Mouse (Mus musculus) neutrophil, adult 83 days (primary cell): Measurements from ENCODE around the gene Rnase13. TPM values are rescaled to one million over a fixed set of nuclear protein-coding genes. Genes with fewer than 3 reads are reported as not detected.

Source experiments
- total RNA-seq, 2 experiments: library from RNA; stranded (reverse); gene quantifications; one replicate each; pipeline ENCODE4 v1.2.4; 2023

Rnase13 gene
- total RNA-seq = not detected

GRCm38 (mm10) chr14:51922571-51922865, at the start of gene Rnase13:
Rnase13 (minus strand) TSS chr14:51922773.

GRCm38 (mm10) chr14:51918125-51918524, 4.4 kb downstream of the Rnase13 start, which contains the start of gene Tppp2:
Tppp2 (plus strand) TSS chr14:51918425.

GRCm38 (mm10) chr14:51913960-51914762, 8.4 kb downstream of the Rnase13 start, which contains the start of gene Ndrg2:
Ndrg2 (minus strand) TSS chr14:51914158.

GRCm38 (mm10) chr14:51892191-51892939, 30.2 kb downstream of the Rnase13 start, which contains the start of gene Slc39a2:
Slc39a2 (plus strand) TSS chr14:51892889.

GRCm38 (mm10) chr14:51884598-51885331, 37.8 kb downstream of the Rnase13 start, which contains the start of gene Mettl17:
Mettl17 (plus strand) TSS chr14:51884842.

Other genes with a start within 250 kb of the Rnase13 start
- gene Gm17079, start 227.3 kb downstream of the Rnase13 start, total RNA-seq = not detected
- not detected for gene Gm5800, start 205.6 kb downstream of the Rnase13 start, total RNA-seq
- not detected for gene Ang4, start 149.2 kb downstream of the Rnase13 start, total RNA-seq
- gene AY358078, start 122.7 kb downstream of the Rnase13 start, total RNA-seq = not detected
- gene Ear6, start 69.1 kb downstream of the Rnase13 start, total RNA-seq = 10 to 100 TPM; 11.6 to 35.3 TPM
- gene Mettl17, start 37.9 kb downstream of the Rnase13 start, total RNA-seq = 10 to 100 TPM; 10.7 to 12.1 TPM
- gene Slc39a2, start 29.9 kb downstream of the Rnase13 start, total RNA-seq = under 1 TPM; 0.15 to 0.28 TPM
- 1 to 10 TPM; 1.5 to 2.0 TPM for gene Ndrg2, start 8.6 kb downstream of the Rnase13 start, total RNA-seq
- gene Tppp2, start 4.3 kb downstream of the Rnase13 start, total RNA-seq = not detected
- gene Arhgef40, start 61.9 kb upstream of the Rnase13 start, total RNA-seq = 10 to 100 TPM in 1 of 2 experiments, 1 to 10 TPM in 1; 7.1 to 11.2 TPM
- under 1 TPM in 1 of 2 experiments, not detected in 1; 0.66 TPM for gene Tmem253, start 92.9 kb upstream of the Rnase13 start, total RNA-seq
- 10 to 100 TPM; 11.5 to 12.5 TPM for gene Zfp219, start 98.0 kb upstream of the Rnase13 start, total RNA-seq
- not detected for gene Olfr221, start 119.7 kb upstream of the Rnase13 start, total RNA-seq
- 100 to 1,000 TPM; 225 to 228 TPM for gene Hnrnpc, start 181.3 kb upstream of the Rnase13 start, total RNA-seq
- 1 to 10 TPM in 1 of 2 experiments, under 1 TPM in 1; 0.42 to 2.3 TPM for gene Rpgrip1, start 187.9 kb upstream of the Rnase13 start, total RNA-seq